Mouse (Mus musculus): ENCODE measurements at regions not wholly inside any gene's neighbourhood (a gene's known extent, or its start where the extent isn't known, plus 50 kb on each side); places are given as distances from the start of the nearest gene placed in this dataset.

GRCm38 (mm10) chr8:8174286-8174685 lies 486.8 kb downstream of the Efnb2 start:
- no peaks in the 10 kb centered on the region for H3K27me3 ChIP-seq (ENCODE audit: control insufficient read depth, insufficient read depth, low read depth, low read length)
- H3K4me3 ChIP-seq (ENCODE audit: low read length) = no peak overlapping the region
- no peaks in the 10 kb centered on the region for H3K36me3 ChIP-seq (ENCODE audit: control insufficient read depth, insufficient read depth, low read length)
- no peaks in the 10 kb centered on the region for H3K9me3 ChIP-seq (ENCODE audit: control insufficient read depth, low read length)
- WGBS = 45% methylated on average over 2 of the region's 2 CpGs
- H3K4me2 ChIP-seq (ENCODE audit: low read depth, low read length) = no peak overlapping the region
- H3K27ac ChIP-seq (ENCODE audit: low read length) = no peak overlapping the region
- no peak overlapping the region for H3K9ac ChIP-seq (ENCODE audit: low read length)
- H3K4me1 ChIP-seq (replicated peaks; ENCODE audit: control insufficient read depth, insufficient read depth, low read length) = no peaks in the 10 kb centered on the region
- ATAC-seq (ENCODE audit: low read depth) = no peak

GRCm38 (mm10) chr8:8168674-8169073 lies 492.4 kb downstream of the Efnb2 start:
- no peak overlapping the region for H3K27ac ChIP-seq (ENCODE audit: low read length)
- H3K9me3 ChIP-seq (ENCODE audit: control insufficient read depth, low read length) = no peaks in the 10 kb centered on the region
- no peaks in the 10 kb centered on the region for H3K4me1 ChIP-seq (replicated peaks; ENCODE audit: control insufficient read depth, insufficient read depth, low read length)
- no peak overlapping the region for H3K9ac ChIP-seq (ENCODE audit: low read length)
- 57% methylated on average over 6 of the region's 6 CpGs for WGBS
- H3K4me3 ChIP-seq (ENCODE audit: low read length) = no peak overlapping the region
- ATAC-seq (ENCODE audit: low read depth) = no peak
- H3K27me3 ChIP-seq (ENCODE audit: control insufficient read depth, insufficient read depth, low read depth, low read length) = no peaks in the 10 kb centered on the region
- no peaks in the 10 kb centered on the region for H3K36me3 ChIP-seq (ENCODE audit: control insufficient read depth, insufficient read depth, low read length)
- no peak overlapping the region for H3K4me2 ChIP-seq (ENCODE audit: low read depth, low read length)

GRCm38 (mm10) chr8:8168250-8168649 lies 492.8 kb downstream of the Efnb2 start:
- WGBS = 88% methylated on average over 11 of the region's 11 CpGs
- Histone ChIP-seq H3K27ac (ENCODE audit: low read length) (no peak overlapping the region), H3K9me3 (ENCODE audit: control insufficient read depth, low read length) (no peaks in the 10 kb centered on the region), H3K9ac (ENCODE audit: low read length) (no peak overlapping the region), H3K36me3 (ENCODE audit: control insufficient read depth, insufficient read depth, low read length) (no peaks in the 10 kb centered on the region), H3K4me2 (ENCODE audit: low read depth, low read length) (no peak overlapping the region), H3K4me1 (replicated peaks; ENCODE audit: control insufficient read depth, insufficient read depth, low read length) (no peaks in the 10 kb centered on the region), H3K27me3 (ENCODE audit: control insufficient read depth, insufficient read depth, low read depth, low read length) (no peaks in the 10 kb centered on the region), H3K4me3 (ENCODE audit: low read length) (no peak overlapping the region)
- no peak for ATAC-seq (ENCODE audit: low read depth)

- ATAC-seq (ENCODE audit: low read depth) = no peak
- Histone ChIP-seq H3K27me3 (ENCODE audit: control insufficient read depth, insufficient read depth, low read depth, low read length) (no peaks in the 10 kb centered on the region), H3K9me3 (ENCODE audit: control insufficient read depth, low read length) (peaks cover 3% of the 10 kb centered on the region), H3K4me1 (replicated peaks; ENCODE audit: control insufficient read depth, insufficient read depth, low read length) (no peaks in the 10 kb centered on the region), H3K9ac (ENCODE audit: low read length) (no peak overlapping the region), H3K4me2 (ENCODE audit: low read depth, low read length) (no peak overlapping the region), H3K27ac (ENCODE audit: low read length) (no peak overlapping the region), H3K4me3 (ENCODE audit: low read length) (no peak overlapping the region), H3K36me3 (ENCODE audit: control insufficient read depth, insufficient read depth, low read length) (no peaks in the 10 kb centered on the region)
- WGBS = 91% methylated on average over 5 of the region's 5 CpGs
These were observed 513.5 kb downstream of the Efnb2 start for GRCm38 (mm10) chr8:8147527-8147926.

- no peaks in the 10 kb centered on the region for H3K4me1 ChIP-seq (replicated peaks; ENCODE audit: control insufficient read depth, insufficient read depth, low read length)
- H3K4me3 ChIP-seq (ENCODE audit: low read length) = no peak overlapping the region
- ATAC-seq (ENCODE audit: low read depth) = no peak
- H3K4me2 ChIP-seq (ENCODE audit: low read depth, low read length) = no peak overlapping the region
- WGBS = 43% methylated on average over 6 of the region's 6 CpGs
- no peaks in the 10 kb centered on the region for H3K27me3 ChIP-seq (ENCODE audit: control insufficient read depth, insufficient read depth, low read depth, low read length)
- H3K9ac ChIP-seq (ENCODE audit: low read length) = no peak overlapping the region
- no peak overlapping the region for H3K27ac ChIP-seq (ENCODE audit: low read length)
- H3K9me3 ChIP-seq (ENCODE audit: control insufficient read depth, low read length) = peaks cover 3% of the 10 kb centered on the region
- no peaks in the 10 kb centered on the region for H3K36me3 ChIP-seq (ENCODE audit: control insufficient read depth, insufficient read depth, low read length)
These were observed 518.0 kb downstream of the Efnb2 start for GRCm38 (mm10) chr8:8142933-8143495.

GRCm38 (mm10) chr8:8142461-8142860 lies 518.6 kb downstream of the Efnb2 start:
- Histone ChIP-seq H3K4me1 (replicated peaks; ENCODE audit: control insufficient read depth, insufficient read depth, low read length) (no peaks in the 10 kb centered on the region), H3K4me3 (ENCODE audit: low read length) (no peak overlapping the region), H3K27me3 (ENCODE audit: control insufficient read depth, insufficient read depth, low read depth, low read length) (no peaks in the 10 kb centered on the region), H3K9me3 (ENCODE audit: control insufficient read depth, low read length) (peaks cover 2% of the 10 kb centered on the region), H3K36me3 (ENCODE audit: control insufficient read depth, insufficient read depth, low read length) (no peaks in the 10 kb centered on the region), H3K4me2 (ENCODE audit: low read depth, low read length) (no peak overlapping the region), H3K9ac (ENCODE audit: low read length) (no peak overlapping the region), H3K27ac (ENCODE audit: low read length) (no peak overlapping the region)
- ATAC-seq (ENCODE audit: low read depth) = no peak
- 72% methylated on average over 3 of the region's 3 CpGs for WGBS

- Histone ChIP-seq H3K4me3 (ENCODE audit: low read length) (no peak overlapping the region), H3K9ac (ENCODE audit: low read length) (no peak overlapping the region), H3K4me1 (replicated peaks; ENCODE audit: control insufficient read depth, insufficient read depth, low read length) (no peaks in the 10 kb centered on the region), H3K27ac (ENCODE audit: low read length) (no peak overlapping the region), H3K9me3 (ENCODE audit: control insufficient read depth, low read length) (no peaks in the 10 kb centered on the region), H3K4me2 (ENCODE audit: low read depth, low read length) (no peak overlapping the region), H3K36me3 (ENCODE audit: control insufficient read depth, insufficient read depth, low read length) (no peaks in the 10 kb centered on the region), H3K27me3 (ENCODE audit: control insufficient read depth, insufficient read depth, low read depth, low read length) (no peaks in the 10 kb centered on the region)
- ATAC-seq (ENCODE audit: low read depth) = no peak
- 91% methylated on average over 3 of the region's 3 CpGs for WGBS
These were observed 521.3 kb downstream of the Efnb2 start for GRCm38 (mm10) chr8:8139720-8140119.

- no peak overlapping the region for H3K4me2 ChIP-seq (ENCODE audit: low read depth, low read length)
- H3K4me3 ChIP-seq (ENCODE audit: low read length) = no peak overlapping the region
- H3K4me1 ChIP-seq (replicated peaks; ENCODE audit: control insufficient read depth, insufficient read depth, low read length) = no peaks in the 10 kb centered on the region
- no peak for ATAC-seq (ENCODE audit: low read depth)
- no peaks in the 10 kb centered on the region; the same call in none of the 2 replicates for H3K27me3 ChIP-seq (ENCODE audit: control insufficient read depth, insufficient read depth, low read depth, low read length)
- H3K36me3 ChIP-seq (ENCODE audit: control insufficient read depth, insufficient read depth, low read length) = no peaks in the 10 kb centered on the region
- 46% methylated on average over 10 of the region's 10 CpGs for WGBS
- no peaks in the 10 kb centered on the region for H3K9me3 ChIP-seq (ENCODE audit: control insufficient read depth, low read length)
- no peak overlapping the region for H3K9ac ChIP-seq (ENCODE audit: low read length)
- H3K27ac ChIP-seq (ENCODE audit: low read length) = no peak overlapping the region
These were observed 527.8 kb downstream of the Efnb2 start for GRCm38 (mm10) chr8:8133001-8133785.

- Histone ChIP-seq H3K4me2 (ENCODE audit: low read depth, low read length) (no peak overlapping the region), H3K4me3 (ENCODE audit: low read length) (no peak overlapping the region), H3K27me3 (ENCODE audit: control insufficient read depth, insufficient read depth, low read depth, low read length) (no peaks in the 10 kb centered on the region; the same call in none of the 2 replicates), H3K27ac (ENCODE audit: low read length) (no peak overlapping the region), H3K36me3 (ENCODE audit: control insufficient read depth, insufficient read depth, low read length) (no peaks in the 10 kb centered on the region), H3K9me3 (ENCODE audit: control insufficient read depth, low read length) (no peaks in the 10 kb centered on the region), H3K4me1 (replicated peaks; ENCODE audit: control insufficient read depth, insufficient read depth, low read length) (no peaks in the 10 kb centered on the region), H3K9ac (ENCODE audit: low read length) (no peak overlapping the region)
- no peak for ATAC-seq (ENCODE audit: low read depth)
- 21% methylated on average over 3 of the region's 3 CpGs for WGBS
These were observed 529.1 kb downstream of the Efnb2 start for GRCm38 (mm10) chr8:8131961-8132376.
